Mouse (Mus musculus) MEL (cell line): ENCODE results near the gene Gatad1. TPM values are rescaled to one million over a fixed set of nuclear protein-coding genes. Genes with fewer than 3 reads are reported as not detected.

Source experiments
- DNase-seq: peaks from one replicate; pipeline ENCODE4 v3.0.0; 2011; ENCODE audit warnings: low read depth, low spot score
- H3K27ac ChIP-seq: 2 replicates; pipeline ENCODE4 v1.5.1; 2012; ENCODE audit warnings: low read depth, mild to moderate bottlenecking, control low read depth, low read length, moderate library complexity; ENCODE audit not compliant: control insufficient read depth
- H3K27me3 ChIP-seq, 2 experiments: fragments of 150-350 bp in 1 of 2; sonication (generic) in 1 of 2; 2 replicates each; pipeline ENCODE4 v1.6.1; 2012; ENCODE audit warnings: low read length in 2 of 2, mild to moderate bottlenecking in 2 of 2, improper control_type of control experiment in 1 of 2, moderate library complexity in 1 of 2; ENCODE audit not compliant: insufficient read depth in 2 of 2, control insufficient read depth in 1 of 2
- H3K36me3 ChIP-seq, 2 experiments: 2 replicates each; pipeline ENCODE4 v1.6.1; 2012 to 2014; ENCODE audit warnings: low read length in 2 of 2, improper control_type of control experiment in 1 of 2, inconsistent platforms in 1 of 2, mild to moderate bottlenecking in 1 of 2; ENCODE audit not compliant: insufficient read depth in 2 of 2, control insufficient read depth in 1 of 2
- H3K4me1 ChIP-seq, 2 experiments: fragments of 150-350 bp in 1 of 2; sonication (generic) in 1 of 2; 2 replicates each; pipeline ENCODE4 v1.6.1; 2012; ENCODE audit warnings: low read length in 2 of 2, improper control_type of control experiment in 1 of 2, mild to moderate bottlenecking in 1 of 2; ENCODE audit not compliant: insufficient read depth in 2 of 2, control insufficient read depth in 1 of 2
- H3K4me3 ChIP-seq, 2 experiments: fragments of 150-350 bp in 1 of 2; sonication (generic) in 1 of 2; 2 replicates each; pipeline ENCODE4 v1.5.1; 2012; ENCODE audit warnings: low read depth in 2 of 2, low read length in 2 of 2, mild to moderate bottlenecking in 2 of 2, moderate library complexity in 2 of 2, control low read depth in 1 of 2, improper control_type of control experiment in 1 of 2; ENCODE audit not compliant: control insufficient read depth in 1 of 2, insufficient read depth in 1 of 2
- H3K79me2 ChIP-seq: 2 replicates; pipeline ENCODE4 v1.6.1; 2012; ENCODE audit warnings: mild to moderate bottlenecking, low read length, moderate library complexity; ENCODE audit not compliant: control insufficient read depth, poor library complexity, insufficient read depth
- H3K9ac ChIP-seq: 2 replicates; pipeline ENCODE4 v1.6.1; 2012; ENCODE audit warnings: low read depth, mild to moderate bottlenecking, control low read depth, low read length, moderate library complexity; ENCODE audit not compliant: control insufficient read depth, poor library complexity, severe bottlenecking
- H3K9me3 ChIP-seq: fragments of 150-350 bp; sonication (generic); replicated peaks from 2 replicates; pipeline ENCODE4 v1.6.1; 2012; ENCODE audit warnings: mild to moderate bottlenecking, low read length, improper control_type of control experiment, moderate library complexity; ENCODE audit not compliant: insufficient read depth
- BHLHE40 ChIP-seq: IDR thresholded peaks from 2 replicates; pipeline ENCODE4 v1.6.1; 2012; ENCODE audit warnings: low read depth, mild to moderate bottlenecking, inconsistent platforms, low read length, improper control_type of control experiment, borderline replicate concordance
- CTCF ChIP-seq, 3 experiments: IDR thresholded peaks in 2 of 3; conservative IDR thresholded peaks in 1 of 3; 2 replicates each; pipeline ENCODE4 v1.5.1; 2011 to 2012; ENCODE audit warnings: low read length in 3 of 3, low read depth in 2 of 3, mild to moderate bottlenecking in 2 of 3, improper control_type of control experiment in 1 of 3, inconsistent platforms in 1 of 3, mixed read lengths in 1 of 3, moderate library complexity in 1 of 3; ENCODE audit not compliant: control insufficient read depth in 1 of 3, insufficient read depth in 1 of 3, poor library complexity in 1 of 3, severe bottlenecking in 1 of 3
- E2F4 ChIP-seq: IDR thresholded peaks from 2 replicates; pipeline ENCODE4 v1.6.1; 2011; ENCODE audit warnings: low read depth, low read length, improper control_type of control experiment, borderline replicate concordance
- ELF1 ChIP-seq: IDR thresholded peaks from 2 replicates; pipeline ENCODE4 v1.6.1; 2014; ENCODE audit warnings: low read depth, mild to moderate bottlenecking, inconsistent platforms, low read length, improper control_type of control experiment, moderate library complexity
- EP300 ChIP-seq, 2 experiments: IDR thresholded peaks; 2 replicates each; pipeline ENCODE4 v1.6.1; 2011; ENCODE audit warnings: improper control_type of control experiment in 2 of 2, low read length in 2 of 2, low read depth in 1 of 2, mild to moderate bottlenecking in 1 of 2
- HCFC1 ChIP-seq: IDR thresholded peaks from 2 replicates; pipeline ENCODE4 v1.6.1; 2012; ENCODE audit warnings: low read depth, mild to moderate bottlenecking, inconsistent platforms, low read length, improper control_type of control experiment, moderate library complexity
- MAX ChIP-seq: IDR thresholded peaks from 2 replicates; pipeline ENCODE4 v1.6.1; 2011; ENCODE audit warnings: low read length, improper control_type of control experiment
- MXI1 ChIP-seq: IDR thresholded peaks from 2 replicates; pipeline ENCODE4 v1.6.1; 2011; ENCODE audit warnings: mild to moderate bottlenecking, low read depth, low read length, improper control_type of control experiment
- MYC ChIP-seq: IDR thresholded peaks from 2 replicates; pipeline ENCODE4 v1.6.1; 2011; ENCODE audit warnings: low read depth, mild to moderate bottlenecking, low read length, improper control_type of control experiment, moderate library complexity
- NRF1 ChIP-seq: IDR thresholded peaks from 2 replicates; pipeline ENCODE4 v1.6.1; 2014; ENCODE audit warnings: low read depth, mild to moderate bottlenecking, inconsistent platforms, low read length, improper control_type of control experiment, moderate library complexity; ENCODE audit not compliant: poor library complexity, insufficient read depth, severe bottlenecking
- POLR2A ChIP-seq, 2 experiments: IDR thresholded peaks; 2 replicates each; pipeline ENCODE4 v1.6.1; 2011 to 2012; ENCODE audit warnings: low read length in 2 of 2, mild to moderate bottlenecking in 2 of 2, control low read depth in 1 of 2, improper control_type of control experiment in 1 of 2, low read depth in 1 of 2, moderate library complexity in 1 of 2; ENCODE audit not compliant: control insufficient read depth in 1 of 2, insufficient read depth in 1 of 2, poor library complexity in 1 of 2
- POLR2AphosphoS2 ChIP-seq: IDR thresholded peaks from 2 replicates; pipeline ENCODE4 v1.6.1; 2011; ENCODE audit warnings: low read length, improper control_type of control experiment
- RAD21 ChIP-seq: IDR thresholded peaks from 2 replicates; pipeline ENCODE4 v1.6.1; 2011; ENCODE audit warnings: mild to moderate bottlenecking, low read depth, low read length, improper control_type of control experiment
- RCOR1 ChIP-seq: IDR thresholded peaks from 2 replicates; pipeline ENCODE4 v1.6.1; 2012; ENCODE audit warnings: low read depth, mild to moderate bottlenecking, inconsistent platforms, low read length, improper control_type of control experiment
- SMC3 ChIP-seq: IDR thresholded peaks from 2 replicates; pipeline ENCODE4 v1.6.1; 2011; ENCODE audit warnings: low read depth, low read length, improper control_type of control experiment
- TAL1 ChIP-seq: IDR thresholded peaks from 2 replicates; pipeline ENCODE4 v1.6.1; 2012; ENCODE audit warnings: mild to moderate bottlenecking, inconsistent platforms, low read length, moderate library complexity, mixed read lengths
- TBP ChIP-seq: IDR thresholded peaks from 2 replicates; pipeline ENCODE4 v1.8.0; 2011; ENCODE audit warnings: low read depth, low read length, improper control_type of control experiment
- USF2 ChIP-seq, 2 experiments: IDR thresholded peaks; 2 replicates each; pipeline ENCODE4 v1.6.1; 2011 to 2012; ENCODE audit warnings: improper control_type of control experiment in 2 of 2, low read length in 2 of 2, borderline replicate concordance in 1 of 2, inconsistent platforms in 1 of 2, low read depth in 1 of 2, mild to moderate bottlenecking in 1 of 2; ENCODE audit not compliant: insufficient read depth in 1 of 2
- ZC3H11A ChIP-seq: IDR thresholded peaks from 2 replicates; pipeline ENCODE4 v1.6.1; 2012; ENCODE audit warnings: low read depth, mild to moderate bottlenecking, inconsistent platforms, low read length, improper control_type of control experiment
- ZKSCAN1 ChIP-seq: IDR thresholded peaks from 2 replicates; pipeline ENCODE4 v1.6.1; 2012; ENCODE audit warnings: low read depth, mild to moderate bottlenecking, inconsistent platforms, low read length, improper control_type of control experiment, moderate library complexity
- polyA plus RNA-seq, 2 experiments: library from polyadenylated mRNA; stranded (reverse) in 1 of 2; unstranded in 1 of 2; fragments of >175 nt in 1 of 2; fragments of >200 nt in 1 of 2; gene quantifications; 2 replicates each; pipeline versions ENCODE4 v1.2.1 to v1.2.4; 2012; ENCODE audit warnings: low replicate concordance in 2 of 2, low read depth in 1 of 2; ENCODE audit not compliant: insufficient read length in 2 of 2, insufficient read depth in 1 of 2, missing spikeins in 1 of 2
- total RNA-seq: library from RNA; depleted of rRNA; stranded (reverse); fragments of 300-350 nt; gene quantifications from 2 replicates; pipeline ENCODE4 v1.2.3, GENCODE M21; 2012

Gene Gatad1
- total and polyA plus RNA-seq, 3 experiments: 119 to 564 (median 186) TPM

- no peak overlapping the region for H3K27ac ChIP-seq
- no peaks in the 10 kb centered on the region for H3K27me3 ChIP-seq
- no peaks in the 10 kb centered on the region for H3K79me2 ChIP-seq
- H3K4me1 ChIP-seq: peaks cover 0 to 3% of the 10 kb centered on the region in 2 experiments; a peak in 2 of 4 replicates
- H3K36me3 ChIP-seq: peaks cover 4 to 9% of the 10 kb centered on the region in 2 experiments
- H3K9me3 ChIP-seq: no peaks in the 10 kb centered on the region
- no peak for DNase-seq
- TF ChIP-seq TBP (no peak), ELF1 (no peak), MAX (no peak)
- no peak overlapping the region for H3K4me3 ChIP-seq
- no peak overlapping the region for H3K9ac ChIP-seq
Observed at GRCm38 (mm10) chr5:3635286-3635685, 21.7 kb downstream of the Gatad1 start.

DNA sequence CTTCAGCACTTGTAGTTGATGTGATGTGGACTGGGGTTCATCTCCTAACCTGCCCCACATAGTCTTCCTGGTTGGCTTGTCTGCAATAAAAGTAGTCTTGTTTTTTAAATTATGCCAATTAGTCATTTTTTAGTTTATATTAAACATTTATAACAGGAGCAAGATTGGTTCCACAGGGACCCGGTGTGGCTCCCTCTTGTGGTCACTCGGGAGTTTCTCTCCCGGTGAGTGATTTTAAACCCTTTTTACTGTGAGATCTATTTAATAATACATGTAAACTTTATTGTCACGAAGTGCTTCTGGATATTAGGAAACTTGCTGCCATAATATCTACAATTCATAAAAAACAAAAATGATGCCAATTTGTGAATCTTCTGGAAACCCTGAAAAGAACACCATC is 23.0 kb downstream of the Gatad1 start:
- no peaks in the 10 kb centered on the region for H3K9me3 ChIP-seq
- no peak overlapping the region for H3K9ac ChIP-seq
- TF ChIP-seq ZC3H11A: 0 out of 2 replicates have a peak, but pooled peaks have one; percentile 33
- TF ChIP-seq HCFC1: no peak
- no peak for TF ChIP-seq NRF1
- TF ChIP-seq RAD21: peak; percentile 59
- no peak for TF ChIP-seq BHLHE40
- no peak for TF ChIP-seq E2F4
- no peak for TF ChIP-seq USF2 (IDR thresholded peaks at IDR 0.05; ENCODE audit: borderline replicate concordance in 1 of 2, insufficient read depth in 1 of 2, low read depth in 1 of 2, low read length in 2 of 2)
- no peak for TF ChIP-seq EP300 (IDR thresholded peaks at IDR 0.05; ENCODE audit: low read depth in 1 of 2, low read length in 2 of 2)
- TF ChIP-seq MXI1: no peak
- no peak for TF ChIP-seq POLR2A (IDR thresholded peaks at IDR 0.05; ENCODE audit: control insufficient read depth in 1 of 2, insufficient read depth in 1 of 2, low read depth in 1 of 2, low read length in 2 of 2, poor library complexity in 1 of 2)
- peak; percentile 73 to 82 (median 74) for TF ChIP-seq CTCF (IDR thresholded peaks at IDR 0.05 in 2 of 3, conservative IDR thresholded peaks at IDR 0.05 in 1 of 3; ENCODE audit: control insufficient read depth in 1 of 3, insufficient read depth in 1 of 3, low read depth in 2 of 3, low read length in 3 of 3, poor library complexity in 1 of 3, severe bottlenecking in 1 of 3)
- TF ChIP-seq TAL1: no peak
- TF ChIP-seq MYC: no peak
- TF ChIP-seq ELF1: no peak
- TF ChIP-seq RCOR1: no peak
- no peak for TF ChIP-seq ZKSCAN1
- peak; percentile 74 for TF ChIP-seq SMC3
- no peak for TF ChIP-seq POLR2AphosphoS2
- no peak overlapping the region for H3K27ac ChIP-seq
- H3K27me3 ChIP-seq: no peaks in the 10 kb centered on the region
- H3K79me2 ChIP-seq: no peaks in the 10 kb centered on the region
- peaks cover 0 to 3% of the 10 kb centered on the region in 2 experiments; a peak in 2 of 4 replicates for H3K4me1 ChIP-seq
- H3K36me3 ChIP-seq: peaks cover 4 to 5% of the 10 kb centered on the region in 2 experiments
- DNase-seq: peak; percentile 67
- H3K4me3 ChIP-seq: no peak overlapping the region
